Comparison of ENCODE assay signal across 8 mouse cellular contexts in genomic region chr7:27330709-27331540, GRCm38 (mm10). TPM values are rescaled to one million over a fixed set of nuclear protein-coding genes. Genes with fewer than 3 reads are reported as not detected.
A peak's percentile ranks its signal among the peaks of the same experiment; 100 is the strongest.
DNase-seq lines count a peak whose midpoint lies in the region; ATAC-seq and TF ChIP-seq lines count a peak whose summit lies in the region.

No protein-coding gene starts in this region.

- under 1% methylated on average over 39 of the region's 39 CpGs for WGBS in embryonic facial prominence, embryonic 13.5 days
- under 1% methylated on average over 39 of the region's 39 CpGs for WGBS in heart, embryonic 11.5 days (ENCODE audit: insufficient replicate concordance)
- WGBS in kidney, embryonic 15.5 days, result under 1% methylated on average over 39 of the region's 39 CpGs
- under 1% methylated on average over 39 of the region's 39 CpGs for WGBS in lung, embryonic 14.5 days
- WGBS in neural tube, embryonic 15.5 days, result under 1% methylated on average over 39 of the region's 39 CpGs

- peak overlapping the region; percentile 93 for H3K4me2 ChIP-seq in embryonic facial prominence, embryonic 13.5 days
- H3K4me2 ChIP-seq in heart, embryonic 11.5 days, result peak overlapping the region; percentile 86
- H3K4me2 ChIP-seq in kidney, embryonic 15.5 days, result peak overlapping the region; percentile 86
- H3K4me2 ChIP-seq in lung, embryonic 14.5 days, result peak overlapping the region; percentile 93
- H3K4me2 ChIP-seq in neural tube, embryonic 15.5 days, result peak overlapping the region; percentile 97

- H3K4me1 ChIP-seq in embryonic facial prominence, embryonic 13.5 days, result peaks cover 69% of the 10 kb centered on the region
- H3K4me1 ChIP-seq in heart, embryonic 11.5 days (ENCODE audit: control insufficient read depth, insufficient read depth, low read length), result peaks cover 36% of the 10 kb centered on the region
- peaks cover 80% of the 10 kb centered on the region for H3K4me1 ChIP-seq in kidney, embryonic 15.5 days
- H3K4me1 ChIP-seq in lung, embryonic 14.5 days (ENCODE audit: insufficient read depth), result peaks cover 14% of the 10 kb centered on the region; the same call in 1 of the 2 replicates
- H3K4me1 ChIP-seq in neural tube, embryonic 15.5 days, result peaks cover 64% of the 10 kb centered on the region

- peak overlapping the region; percentile 61 for H3K4me3 ChIP-seq in embryonic facial prominence, embryonic 13.5 days
- peak overlapping the region; percentile 47 for H3K4me3 ChIP-seq in heart, embryonic 11.5 days (ENCODE audit: low read depth, low read length)
- peak overlapping the region; percentile 55 for H3K4me3 ChIP-seq in kidney, embryonic 15.5 days (replicated peaks)
- peak overlapping the region; percentile 66 for H3K4me3 ChIP-seq in lung, embryonic 14.5 days (ENCODE audit: low read depth, low read length)
- peak overlapping the region; percentile 39 for H3K4me3 ChIP-seq in neural tube, embryonic 15.5 days (replicated peaks)

- H3K9me3 ChIP-seq in embryonic facial prominence, embryonic 13.5 days, result no peaks in the 10 kb centered on the region
- H3K9me3 ChIP-seq in heart, embryonic 11.5 days (replicated peaks; ENCODE audit: control insufficient read depth, low read length), result no peaks in the 10 kb centered on the region
- H3K9me3 ChIP-seq in kidney, embryonic 15.5 days (replicated peaks), result no peaks in the 10 kb centered on the region
- H3K9me3 ChIP-seq in lung, embryonic 14.5 days (ENCODE audit: low read depth, low read length), result no peaks in the 10 kb centered on the region
- H3K9me3 ChIP-seq in neural tube, embryonic 15.5 days (replicated peaks), result no peaks in the 10 kb centered on the region

- H3K27me3 ChIP-seq in embryonic facial prominence, embryonic 13.5 days, result peaks cover 96% of the 10 kb centered on the region
- peaks cover 92% of the 10 kb centered on the region for H3K27me3 ChIP-seq in heart, embryonic 11.5 days (ENCODE audit: control insufficient read depth, insufficient read depth, low read length)
- peaks cover 99% of the 10 kb centered on the region for H3K27me3 ChIP-seq in kidney, embryonic 15.5 days
- H3K27me3 ChIP-seq in lung, embryonic 14.5 days (ENCODE audit: insufficient read depth, low read length), result peaks cover 65% of the 10 kb centered on the region
- H3K27me3 ChIP-seq in neural tube, embryonic 15.5 days (replicated peaks), result peaks cover 98% of the 10 kb centered on the region

- H3K36me3 ChIP-seq in embryonic facial prominence, embryonic 13.5 days, result peaks cover 10% of the 10 kb centered on the region; the same call in 1 of the 2 replicates
- H3K36me3 ChIP-seq in heart, embryonic 11.5 days (ENCODE audit: control insufficient read depth, insufficient read depth, low read length), result no peaks in the 10 kb centered on the region
- no peaks in the 10 kb centered on the region; the same call in 1 of the 2 replicates for H3K36me3 ChIP-seq in kidney, embryonic 15.5 days
- peaks cover 12% of the 10 kb centered on the region; the same call in 1 of the 2 replicates for H3K36me3 ChIP-seq in lung, embryonic 14.5 days (ENCODE audit: insufficient read depth)
- no peaks in the 10 kb centered on the region for H3K36me3 ChIP-seq in neural tube, embryonic 15.5 days

- DNase-seq in A20 (ENCODE audit: low read depth, low spot score) (peak; percentile 100), adipocyte (ENCODE audit: low spot score) (peak; percentile 86)
- peak; percentile 99 for DNase-seq in lung, embryonic 14.5 days
- peak; percentile 87 for DNase-seq in thymus, postnatal 0 days (ENCODE audit: low spot score)

- TF ChIP-seq CTCF in lung, embryonic 14.5 days (IDR thresholded peaks at IDR 0.05; ENCODE audit: low read depth), result peak; percentile 10; the same call in 1 of the 2 replicates

- peak overlapping the region; percentile 68 for H3K9ac ChIP-seq in embryonic facial prominence, embryonic 13.5 days
- peak overlapping the region; percentile 40; the same call in 1 of the 2 replicates for H3K9ac ChIP-seq in heart, embryonic 11.5 days (ENCODE audit: low read depth, low read length)
- H3K9ac ChIP-seq in kidney, embryonic 15.5 days, result peak overlapping the region; percentile 39
- H3K9ac ChIP-seq in lung, embryonic 14.5 days, result peak overlapping the region; percentile 80; the same call in 1 of the 2 replicates
- 0 out of 2 replicates have a peak overlapping the region, but pooled peaks have one; percentile 8 for H3K9ac ChIP-seq in neural tube, embryonic 15.5 days (replicated peaks)

- ATAC-seq in embryonic facial prominence, embryonic 13.5 days (ENCODE audit: insufficient number of reproducible peaks, insufficient read depth, low FRiP score, low TSS enrichment, low read depth), result peak; percentile 28; the same call in 1 of the 2 replicates
- ATAC-seq in heart, embryonic 11.5 days (replicated peaks; ENCODE audit: insufficient number of reproducible peaks, low FRiP score, low TSS enrichment), result peak; percentile 18
- ATAC-seq in kidney, embryonic 15.5 days (replicated peaks; ENCODE audit: low FRiP score), result peak; percentile 55
- ATAC-seq in lung, embryonic 14.5 days (ENCODE audit: insufficient read depth), result peak; percentile 74
- ATAC-seq in neural tube, embryonic 15.5 days (ENCODE audit: low FRiP score), result no peak

- H3K27ac ChIP-seq in embryonic facial prominence, embryonic 13.5 days, result peak overlapping the region; percentile 66
- 0 out of 2 replicates have a peak overlapping the region, but pooled peaks have one; percentile 24 for H3K27ac ChIP-seq in heart, embryonic 11.5 days (ENCODE audit: low read depth, low read length)
- H3K27ac ChIP-seq in kidney, embryonic 15.5 days, result peak overlapping the region; percentile 84
- peak overlapping the region; percentile 88 for H3K27ac ChIP-seq in lung, embryonic 14.5 days (ENCODE audit: low read depth)
- no peak overlapping the region for H3K27ac ChIP-seq in neural tube, embryonic 15.5 days (replicated peaks)

RNA-seq across cellular contexts. Expression of gene Ltbp4, which starts 6.6 kb away (rescaled TPM):
- 32.0 and 40.3 TPM in 2 replicates for polyA plus RNA-seq in embryonic facial prominence, embryonic 13.5 days (2015; fragmentation: Nextera tagmentation; extraction: Ambion mirVana)
- 28.9 and 31.5 TPM in 2 replicates for polyA plus RNA-seq in heart, embryonic 11.5 days (2014; fragmentation: Nextera tagmentation; extraction: Ambion mirVana)
- polyA plus RNA-seq in kidney, embryonic 15.5 days (2015; fragmentation: Nextera tagmentation; extraction: Ambion mirVana), result 31.0 and 41.7 TPM in 2 replicates
- 73.5 and 86.0 TPM in 2 replicates for polyA plus RNA-seq in lung, embryonic 14.5 days (2014; fragmentation: Nextera tagmentation; extraction: Ambion mirVana)
- polyA plus RNA-seq in neural tube, embryonic 15.5 days (2015; fragmentation: Nextera tagmentation; extraction: Ambion mirVana), result 10.7 and 17.8 TPM in 2 replicates
- 3.6 and 5.6 TPM in 2 replicates for polyA plus RNA-seq in thymus, postnatal 0 days (2015; fragmentation: Nextera tagmentation; extraction: Ambion mirVana)

RNA-seq across cellular contexts. Expression of gene Shkbp1, which starts 24.9 kb away (rescaled TPM):
- 61.5 and 70.6 TPM in 2 replicates for polyA plus RNA-seq in embryonic facial prominence, embryonic 13.5 days (2015; fragmentation: Nextera tagmentation; extraction: Ambion mirVana)
- 33.3 and 34.1 TPM in 2 replicates for polyA plus RNA-seq in heart, embryonic 11.5 days (2014; fragmentation: Nextera tagmentation; extraction: Ambion mirVana)
- polyA plus RNA-seq in kidney, embryonic 15.5 days (2015; fragmentation: Nextera tagmentation; extraction: Ambion mirVana), result 43.6 and 53.1 TPM in 2 replicates
- 45.1 and 53.5 TPM in 2 replicates for polyA plus RNA-seq in lung, embryonic 14.5 days (2014; fragmentation: Nextera tagmentation; extraction: Ambion mirVana)
- 28.9 and 33.4 TPM in 2 replicates for polyA plus RNA-seq in neural tube, embryonic 15.5 days (2015; fragmentation: Nextera tagmentation; extraction: Ambion mirVana)
- polyA plus RNA-seq in thymus, postnatal 0 days (2015; fragmentation: Nextera tagmentation; extraction: Ambion mirVana), result 45.1 and 46.3 TPM in 2 replicates

RNA-seq across cellular contexts. Expression of gene Gm20479, which starts 26.3 kb away (rescaled TPM):
- polyA plus RNA-seq in embryonic facial prominence, embryonic 13.5 days (2015; fragmentation: Nextera tagmentation; extraction: Ambion mirVana), result not detected in 2 replicates
- polyA plus RNA-seq in heart, embryonic 11.5 days (2014; fragmentation: Nextera tagmentation; extraction: Ambion mirVana), result 1.6 and 2.1 TPM in 2 replicates
- 1.9 TPM in 1 of 2 replicates, not detected in the other for polyA plus RNA-seq in kidney, embryonic 15.5 days (2015; fragmentation: Nextera tagmentation; extraction: Ambion mirVana)
- 0.73 and 1.6 TPM in 2 replicates for polyA plus RNA-seq in lung, embryonic 14.5 days (2014; fragmentation: Nextera tagmentation; extraction: Ambion mirVana)
- not detected in 2 replicates for polyA plus RNA-seq in neural tube, embryonic 15.5 days (2015; fragmentation: Nextera tagmentation; extraction: Ambion mirVana)
- 0.44 TPM in 1 of 2 replicates, not detected in the other for polyA plus RNA-seq in thymus, postnatal 0 days (2015; fragmentation: Nextera tagmentation; extraction: Ambion mirVana)

Comparison
In these comparisons a context has a peak if more than half of its experiments do, and no peak if none do; other contexts are left out.
1. H3K9ac ChIP-seq: peak in every context shown above with its lines; median percentile 80 in lung, embryonic 14.5 days; 68 in embryonic facial prominence, embryonic 13.5 days; 40 in heart, embryonic 11.5 days; 39 in kidney, embryonic 15.5 days; 8 in neural tube, embryonic 15.5 days.